Mouse (Mus musculus): Measurements from ENCODE around the gene Faf1. TPM values are rescaled to one million over a fixed set of nuclear protein-coding genes. Genes with fewer than 3 reads are reported as not detected.
A peak's percentile ranks its signal among the peaks of the same experiment; 100 is the strongest.

The Faf1 gene
- polyA plus RNA-seq, 1 experiment from 2014 or later = 31.5 TPM

DNA sequence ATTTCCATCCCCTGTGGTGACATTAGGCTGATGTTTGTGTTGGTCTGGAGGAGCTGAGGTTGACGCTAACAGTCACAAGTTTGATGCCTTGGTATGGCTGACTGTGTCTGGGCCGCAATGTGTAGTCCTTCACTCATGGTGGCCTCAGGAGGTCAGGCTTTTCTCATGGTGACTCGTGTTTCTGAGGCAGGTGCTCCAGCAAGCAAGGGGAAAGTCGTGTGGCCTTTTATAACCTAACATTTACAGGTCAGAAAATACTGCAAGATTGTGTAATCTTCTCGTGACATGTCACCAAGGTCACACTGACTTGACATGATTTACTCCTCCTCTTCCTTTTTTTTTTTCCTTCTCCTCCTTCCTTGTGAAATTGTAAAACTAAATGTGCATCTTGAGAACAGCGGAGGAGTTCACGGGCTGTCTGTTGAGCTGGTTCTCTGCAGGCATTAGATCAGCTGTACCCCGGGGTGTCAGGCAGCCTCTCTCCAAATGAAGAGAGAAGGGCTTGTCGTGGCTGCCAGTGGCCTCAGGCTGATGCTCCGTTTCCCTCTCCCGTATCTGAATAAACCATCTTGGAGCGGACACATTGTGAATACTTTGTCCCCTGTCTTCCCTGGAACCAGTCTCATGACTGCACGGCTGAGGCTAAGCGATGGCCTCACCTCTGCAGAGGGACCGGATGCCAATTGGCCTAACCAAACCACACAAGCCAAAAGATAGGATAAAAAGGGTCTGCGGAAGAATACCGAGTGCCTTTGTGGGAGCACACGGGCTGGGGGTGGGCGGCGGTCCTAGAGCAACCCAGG is 311.4 kb downstream of the Faf1 start:
- H3K9me3 ChIP-seq (replicated peaks) = no peaks in the 10 kb centered on the region
- no peak for ATAC-seq (ENCODE audit: insufficient number of reproducible peaks, low FRiP score)
- peak overlapping the region; percentile 5; the same call in 1 of the 2 replicates for H3K4me3 ChIP-seq
- no peak overlapping the region for H3K4me2 ChIP-seq
- H3K9ac ChIP-seq = no peak overlapping the region
- H3K27me3 ChIP-seq (replicated peaks) = peaks cover 85% of the 10 kb centered on the region
- 5% methylated on average over 20 of the region's 20 CpGs for WGBS
- H3K4me1 ChIP-seq (replicated peaks) = peaks cover 14% of the 10 kb centered on the region
- H3K36me3 ChIP-seq = no peaks in the 10 kb centered on the region
- no peak overlapping the region for H3K27ac ChIP-seq (ENCODE audit: poor library complexity, severe bottlenecking)

DNA sequence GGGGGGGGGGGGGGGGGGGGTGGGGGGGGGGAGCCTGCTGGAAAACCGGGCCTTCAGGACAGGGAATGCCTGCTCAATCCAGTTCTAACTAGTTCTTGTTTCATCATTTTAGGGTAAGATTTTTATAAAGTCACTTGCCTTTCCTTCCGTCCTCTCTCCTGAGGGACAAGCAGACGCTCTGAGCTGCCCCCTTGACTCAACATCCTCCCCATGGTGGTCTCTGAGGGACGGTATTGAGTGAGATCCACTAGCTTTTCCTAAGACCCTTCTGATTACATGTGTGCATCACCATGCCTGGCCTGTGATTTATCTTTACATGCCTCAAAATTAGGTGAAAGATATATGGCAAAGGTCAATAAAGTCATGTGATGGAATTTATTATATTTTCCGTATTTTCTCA is 312.0 kb downstream of the Faf1 start:
- H3K9me3 ChIP-seq (replicated peaks) = no peaks in the 10 kb centered on the region
- H3K4me1 ChIP-seq (replicated peaks) = peaks cover 13% of the 10 kb centered on the region
- H3K9ac ChIP-seq = no peak overlapping the region
- H3K36me3 ChIP-seq = no peaks in the 10 kb centered on the region
- H3K27me3 ChIP-seq (replicated peaks) = peaks cover 87% of the 10 kb centered on the region
- no peak overlapping the region for H3K4me2 ChIP-seq
- H3K4me3 ChIP-seq = peak overlapping the region; percentile 5; the same call in 1 of the 2 replicates
- no peak for ATAC-seq (ENCODE audit: insufficient number of reproducible peaks, low FRiP score)
- H3K27ac ChIP-seq (ENCODE audit: poor library complexity, severe bottlenecking) = no peak overlapping the region
- WGBS = 11% methylated on average over 5 of the region's 5 CpGs

DNA sequence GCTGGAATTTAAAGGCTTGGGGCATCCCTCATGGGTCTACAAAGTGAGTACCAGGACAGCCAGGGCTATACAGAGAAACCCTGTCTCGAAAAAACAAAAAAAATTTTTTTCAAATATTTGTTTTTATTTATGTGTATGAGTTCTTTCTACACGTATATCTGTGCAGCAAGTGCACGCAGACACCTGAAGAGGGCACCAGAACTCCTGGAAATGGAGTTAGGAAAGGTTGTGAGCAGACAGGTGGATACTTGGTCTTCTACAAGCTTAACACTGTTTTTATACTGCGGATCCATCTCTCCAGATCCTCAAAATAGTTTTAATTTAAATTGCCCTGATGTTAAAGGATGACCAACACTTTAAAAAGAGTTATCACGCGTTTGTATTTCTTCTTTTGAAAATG is 312.8 kb downstream of the Faf1 start:
- H3K9ac ChIP-seq = no peak overlapping the region
- ATAC-seq (ENCODE audit: insufficient number of reproducible peaks, low FRiP score) = no peak
- no peaks in the 10 kb centered on the region for H3K9me3 ChIP-seq (replicated peaks)
- WGBS = 32% methylated on average over 6 of the region's 6 CpGs
- H3K36me3 ChIP-seq = no peaks in the 10 kb centered on the region
- no peak overlapping the region for H3K27ac ChIP-seq (ENCODE audit: poor library complexity, severe bottlenecking)
- H3K4me1 ChIP-seq (replicated peaks) = peaks cover 5% of the 10 kb centered on the region; the same call in 1 of the 2 replicates
- peaks cover 87% of the 10 kb centered on the region for H3K27me3 ChIP-seq (replicated peaks)
- no peak overlapping the region for H3K4me3 ChIP-seq
- no peak overlapping the region for H3K4me2 ChIP-seq

GRCm38 (mm10) chr4:110006044-110006443 is 329.7 kb downstream of the Faf1 start:
- Histone ChIP-seq H3K4me3 (no peak overlapping the region), H3K27me3 (replicated peaks) (no peaks in the 10 kb centered on the region), H3K27ac (ENCODE audit: poor library complexity, severe bottlenecking) (no peak overlapping the region), H3K36me3 (no peaks in the 10 kb centered on the region), H3K4me2 (no peak overlapping the region), H3K9ac (no peak overlapping the region), H3K4me1 (replicated peaks) (no peaks in the 10 kb centered on the region), H3K9me3 (replicated peaks) (no peaks in the 10 kb centered on the region)
- 84% methylated on average over 1 of the region's 1 CpGs for WGBS
- ATAC-seq (ENCODE audit: insufficient number of reproducible peaks, low FRiP score) = no peak

Other genes starting within 250 kb of the Faf1 start
- 62.2 and 63.9 TPM in 2 replicates for gene Rnf11, start 191.9 kb upstream of the Faf1 start, polyA plus RNA-seq (2016; fragmentation: Nextera tagmentation; extraction: Ambion mirVana)
- not detected in 2 replicates for gene 4930522H14Rik, start 145.3 kb upstream of the Faf1 start, polyA plus RNA-seq (2016; fragmentation: Nextera tagmentation; extraction: Ambion mirVana)
- 11.6 and 13.2 TPM in 2 replicates for gene Cdkn2c, start 9.4 kb upstream of the Faf1 start, polyA plus RNA-seq (2016; fragmentation: Nextera tagmentation; extraction: Ambion mirVana)